Mouse (Mus musculus): Measurements from ENCODE around the gene Olfr243. TPM values are rescaled to one million over a fixed set of nuclear protein-coding genes. Genes with fewer than 3 reads are reported as not detected.

Olfr243 gene
- not detected in 2 replicates for polyA plus RNA-seq (2012; rRNA removed)

GRCm38 (mm10) chr7:103714371-103714770 is at the start of gene Olfr243:
Gene Olfr243 (plus strand): TSS chr7:103714671.

GRCm38 (mm10) chr7:103671091-103671490 is 43.4 kb upstream of the Olfr243 start, which contains the start of gene Olfr624:
Gene Olfr624 (minus strand): TSS chr7:103671191.

GRCm38 (mm10) chr7:103682420-103682819 is 32.1 kb upstream of the Olfr243 start, which contains the start of gene Olfr625-ps1:
Gene Olfr625-ps1 (plus strand): TSS chr7:103682720.

GRCm38 (mm10) chr7:103730074-103730473 is 15.6 kb downstream of the Olfr243 start, which contains the start of gene Olfr628:
Gene Olfr628 (plus strand): TSS chr7:103730374.

GRCm38 (mm10) chr7:103744843-103745242 is 30.4 kb downstream of the Olfr243 start, which contains the start of gene Olfr629:
Gene Olfr629 (minus strand): TSS chr7:103744943.

GRCm38 (mm10) chr7:103757233-103757632 is 42.8 kb downstream of the Olfr243 start, which contains the start of gene Olfr630:
Gene Olfr630 (minus strand): TSS chr7:103757333.

Other genes with a start within 250 kb of the Olfr243 start
- not detected in 2 replicates for gene Olfr608, start 244.8 kb upstream of the Olfr243 start, polyA plus RNA-seq (2012; rRNA removed)
- not detected in 2 replicates for gene Olfr609, start 216.6 kb upstream of the Olfr243 start, polyA plus RNA-seq (2012; rRNA removed)
- not detected in 2 replicates for gene Olfr610, start 202.5 kb upstream of the Olfr243 start, polyA plus RNA-seq (2012; rRNA removed)
- not detected in 2 replicates for gene Olfr611, start 193.8 kb upstream of the Olfr243 start, polyA plus RNA-seq (2012; rRNA removed)
- gene Olfr612, start 172.0 kb upstream of the Olfr243 start, polyA plus RNA-seq (2012; rRNA removed), result not detected in 2 replicates
- not detected in 2 replicates for gene Olfr613, start 166.6 kb upstream of the Olfr243 start, polyA plus RNA-seq (2012; rRNA removed)
- not detected in 2 replicates for gene Olfr615, start 158.6 kb upstream of the Olfr243 start, polyA plus RNA-seq (2012; rRNA removed)
- not detected in 2 replicates for gene Olfr616, start 145.5 kb upstream of the Olfr243 start, polyA plus RNA-seq (2012; rRNA removed)
- not detected in 2 replicates for gene Olfr617, start 141.6 kb upstream of the Olfr243 start, polyA plus RNA-seq (2012; rRNA removed)
- not detected in 2 replicates for gene Olfr618, start 124.6 kb upstream of the Olfr243 start, polyA plus RNA-seq (2012; rRNA removed)
- not detected in 2 replicates for gene Olfr619, start 114.1 kb upstream of the Olfr243 start, polyA plus RNA-seq (2012; rRNA removed)
- gene Olfr620, start 102.1 kb upstream of the Olfr243 start, polyA plus RNA-seq (2012; rRNA removed), result not detected in 2 replicates
- gene Olfr622, start 72.0 kb upstream of the Olfr243 start, polyA plus RNA-seq (2012; rRNA removed), result 0.02 TPM in 1 of 2 replicates, not detected in the other
- not detected in 2 replicates for gene Olfr623, start 51.0 kb upstream of the Olfr243 start, polyA plus RNA-seq (2012; rRNA removed)
- gene Olfr624, start 43.5 kb upstream of the Olfr243 start, polyA plus RNA-seq (2012; rRNA removed), result 0.01 TPM in 2 replicates
- gene Olfr625-ps1, start 32.0 kb upstream of the Olfr243 start, polyA plus RNA-seq (2012; rRNA removed), result not detected in 2 replicates
- gene Olfr628, start 15.7 kb downstream of the Olfr243 start, polyA plus RNA-seq (2012; rRNA removed), result not detected in 2 replicates
- 0.03 and 0.10 TPM in 2 replicates for gene Olfr629, start 30.3 kb downstream of the Olfr243 start, polyA plus RNA-seq (2012; rRNA removed)
- 0.01 and 0.02 TPM in 2 replicates for gene Olfr630, start 42.7 kb downstream of the Olfr243 start, polyA plus RNA-seq (2012; rRNA removed)
- gene Olfr69, start 56.9 kb downstream of the Olfr243 start, polyA plus RNA-seq (2012; rRNA removed), result 0.03 TPM in 1 of 2 replicates, not detected in the other
- 0.04 and 0.08 TPM in 2 replicates for gene Olfr68, start 65.0 kb downstream of the Olfr243 start, polyA plus RNA-seq (2012; rRNA removed)
- gene Olfr67, start 77.2 kb downstream of the Olfr243 start, polyA plus RNA-seq (2012; rRNA removed), result 0.01 TPM in 2 replicates
- gene Hbb-bt, start 99.3 kb downstream of the Olfr243 start, polyA plus RNA-seq (2012; rRNA removed), result 28,363 and 31,511 TPM in 2 replicates
- 108,653 and 122,218 TPM in 2 replicates for gene Hbb-bs, start 113.4 kb downstream of the Olfr243 start, polyA plus RNA-seq (2012; rRNA removed)
- not detected in 2 replicates for gene Hbb-bh2, start 125.8 kb downstream of the Olfr243 start, polyA plus RNA-seq (2012; rRNA removed)
- 3.5 and 3.6 TPM in 2 replicates for gene Hbb-bh1, start 128.5 kb downstream of the Olfr243 start, polyA plus RNA-seq (2012; rRNA removed)
- 8.8 and 9.9 TPM in 2 replicates for gene Hbb-y, start 138.5 kb downstream of the Olfr243 start, polyA plus RNA-seq (2012; rRNA removed)
- gene Olfr66, start 171.6 kb downstream of the Olfr243 start, polyA plus RNA-seq (2012; rRNA removed), result not detected in 2 replicates
- not detected in 2 replicates for gene Olfr64, start 179.8 kb downstream of the Olfr243 start, polyA plus RNA-seq (2012; rRNA removed)
- gene Olfr65, start 188.8 kb downstream of the Olfr243 start, polyA plus RNA-seq (2012; rRNA removed), result not detected in 2 replicates
- gene Olfr631, start 214.2 kb downstream of the Olfr243 start, polyA plus RNA-seq (2012; rRNA removed), result 0.23 and 0.30 TPM in 2 replicates
- 0.49 and 0.53 TPM in 2 replicates for gene Olfr632, start 219.7 kb downstream of the Olfr243 start, polyA plus RNA-seq (2012; rRNA removed)
- 0.01 TPM in 1 of 2 replicates, not detected in the other for gene Olfr633, start 229.8 kb downstream of the Olfr243 start, polyA plus RNA-seq (2012; rRNA removed)

Measured in liver, embryonic 18 days (tissue).